Mouse (Mus musculus) kidney, adult 11 months (tissue): Measurements from ENCODE around the gene Nepn.

Source experiments
- DNase-seq: peaks from one replicate; pipeline ENCODE4 v3.0.0; 2022

The Nepn gene

GRCm38 (mm10) chr10:52407526-52407925 lies 18.8 kb downstream of the Nepn start:
- DNase-seq, result peak; percentile 44

GRCm38 (mm10) chr10:52415020-52415419 lies 26.2 kb downstream of the Nepn start:
- no peak for DNase-seq

- no peak for DNase-seq
Observed at GRCm38 (mm10) chr10:52416458-52416857, 27.7 kb downstream of the Nepn start.

- DNase-seq, result peak; percentile 96
Observed at GRCm38 (mm10) chr10:52417299-52417997, 28.7 kb downstream of the Nepn start, which contains the start of gene Nus1. Gene Nus1 (plus strand): TSS chr10:52417547.

- DNase-seq, result no peak
Observed at GRCm38 (mm10) chr10:52417998-52418860, 29.5 kb downstream of the Nepn start.

GRCm38 (mm10) chr10:52418931-52419330 lies 30.2 kb downstream of the Nepn start:
- DNase-seq, result no peak

GRCm38 (mm10) chr10:52419402-52419801 lies 30.6 kb downstream of the Nepn start:
- no peak for DNase-seq

GRCm38 (mm10) chr10:52420526-52420925 lies 31.8 kb downstream of the Nepn start:
- no peak for DNase-seq

- DNase-seq, result peak; percentile 57
Observed at GRCm38 (mm10) chr10:52421716-52422115, 32.9 kb downstream of the Nepn start.

- no peak for DNase-seq
Observed at GRCm38 (mm10) chr10:52423097-52423496, 34.3 kb downstream of the Nepn start.

GRCm38 (mm10) chr10:52426314-52426980 lies 37.7 kb downstream of the Nepn start:
- no peak for DNase-seq

GRCm38 (mm10) chr10:52427634-52428415 lies 39.1 kb downstream of the Nepn start:
- DNase-seq, result no peak

- DNase-seq, result no peak
Observed at GRCm38 (mm10) chr10:52430953-52431352, 42.2 kb downstream of the Nepn start.

- no peak for DNase-seq
Observed at GRCm38 (mm10) chr10:52434836-52435235, 46.1 kb downstream of the Nepn start.
